Mouse (Mus musculus) neural tube, embryonic 11.5 days (tissue): ENCODE results near the gene Wdr72. TPM values are rescaled to one million over a fixed set of nuclear protein-coding genes. Genes with fewer than 3 reads are reported as not detected.

Experiments used
- ATAC-seq: fragments of 200-750 bp; cut with Nextera tagmentation; 2 replicates; pipeline ENCODE4 v1.8.0; 2017; ENCODE audit warnings: moderate number of reproducible peaks, mild to moderate bottlenecking, moderate TSS enrichment, moderate library complexity; ENCODE audit not compliant: insufficient read depth, low FRiP score, low TSS enrichment
- DNase-seq: peaks from one replicate; pipeline ENCODE4 v3.0.0-alpha.2; 2015; ENCODE audit warnings: low spot score
- H3K27ac ChIP-seq: fragments of 300-500 bp; sonication (generic); 2 replicates; pipeline ENCODE4 v1.5.1; 2014; ENCODE audit warnings: low read depth, mild to moderate bottlenecking, low read length
- H3K27me3 ChIP-seq: fragments of 300-500 bp; sonication (generic); 2 replicates; pipeline ENCODE4 v1.6.1; 2014; ENCODE audit warnings: mild to moderate bottlenecking, low read length, mixed read lengths; ENCODE audit not compliant: control insufficient read depth, insufficient read depth
- H3K36me3 ChIP-seq: fragments of 300-500 bp; sonication (generic); 2 replicates; pipeline ENCODE4 v1.6.1; 2014; ENCODE audit warnings: mild to moderate bottlenecking, low read length, moderate library complexity, mixed read lengths; ENCODE audit not compliant: control insufficient read depth, insufficient read depth
- H3K4me1 ChIP-seq: fragments of 300-500 bp; sonication (generic); 2 replicates; pipeline ENCODE4 v1.6.1; 2014; ENCODE audit warnings: low read length, mixed read lengths; ENCODE audit not compliant: control insufficient read depth, insufficient read depth
- H3K4me2 ChIP-seq: fragments of 300-500 bp; sonication (generic); 2 replicates; pipeline ENCODE4 v1.6.1; 2014; ENCODE audit warnings: low read depth, mild to moderate bottlenecking, moderate library complexity
- H3K4me3 ChIP-seq: fragments of 300-500 bp; sonication (generic); 2 replicates; pipeline ENCODE4 v1.5.1; 2014; ENCODE audit warnings: low read depth, low read length
- H3K9ac ChIP-seq: fragments of 300-500 bp; sonication (generic); 2 replicates; pipeline ENCODE4 v1.6.1; 2014; ENCODE audit warnings: mild to moderate bottlenecking, low read length
- H3K9me3 ChIP-seq: fragments of 300-500 bp; sonication (generic); 2 replicates; pipeline ENCODE4 v1.6.1; 2016; ENCODE audit warnings: low read length; ENCODE audit not compliant: control insufficient read depth
- WGBS: fragments of 180-500 bp; shearing (Covaris S2); extraction: QIAGEN DNeasy Blood & Tissue Kit; methylation state at CpG from one replicate; pipeline ENCODE4 v1.1.7; 2014; 5-methylcytosine and 5-hydroxymethylcytosine counted together
- polyA plus RNA-seq: library from polyadenylated mRNA; unstranded; fragments of >200 nt; fragmentation: Nextera tagmentation; extraction: Ambion mirVana; gene quantifications from 2 replicates; pipeline ENCODE4 v1.2.1, GENCODE M21; 2014

The Wdr72 gene
- polyA plus RNA-seq, 1 experiment from 2014 or later = 0.24 TPM

DNA sequence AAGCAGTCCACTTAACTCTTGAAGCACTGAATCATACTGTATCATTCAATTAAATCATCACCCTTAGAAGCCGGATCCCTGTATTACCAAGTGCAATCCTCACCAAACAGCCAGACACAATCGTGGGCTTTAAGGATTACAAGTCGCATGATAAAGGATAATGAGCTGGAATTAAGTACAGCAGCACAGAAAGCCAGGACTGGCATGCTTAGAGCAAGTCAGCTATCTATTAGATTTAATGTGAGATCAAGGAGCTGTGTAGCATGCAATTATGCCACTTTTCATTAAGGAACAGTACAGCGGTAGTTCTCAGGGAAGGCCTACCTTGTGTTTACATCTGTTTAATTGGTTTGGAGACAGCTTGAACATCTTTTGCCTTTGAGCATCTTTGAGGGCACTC lies 148.2 kb downstream of the Wdr72 start:
- ATAC-seq (no peak), DNase-seq (no peak)
- Histone ChIP-seq H3K9me3 (no peaks in the 10 kb centered on the region), H3K27ac (no peak overlapping the region), H3K9ac (no peak overlapping the region), H3K4me1 (no peaks in the 10 kb centered on the region), H3K4me2 (no peak overlapping the region), H3K36me3 (no peaks in the 10 kb centered on the region), H3K4me3 (no peak overlapping the region), H3K27me3 (no peaks in the 10 kb centered on the region)
- WGBS = 84% methylated on average over 4 of the region's 4 CpGs

DNA sequence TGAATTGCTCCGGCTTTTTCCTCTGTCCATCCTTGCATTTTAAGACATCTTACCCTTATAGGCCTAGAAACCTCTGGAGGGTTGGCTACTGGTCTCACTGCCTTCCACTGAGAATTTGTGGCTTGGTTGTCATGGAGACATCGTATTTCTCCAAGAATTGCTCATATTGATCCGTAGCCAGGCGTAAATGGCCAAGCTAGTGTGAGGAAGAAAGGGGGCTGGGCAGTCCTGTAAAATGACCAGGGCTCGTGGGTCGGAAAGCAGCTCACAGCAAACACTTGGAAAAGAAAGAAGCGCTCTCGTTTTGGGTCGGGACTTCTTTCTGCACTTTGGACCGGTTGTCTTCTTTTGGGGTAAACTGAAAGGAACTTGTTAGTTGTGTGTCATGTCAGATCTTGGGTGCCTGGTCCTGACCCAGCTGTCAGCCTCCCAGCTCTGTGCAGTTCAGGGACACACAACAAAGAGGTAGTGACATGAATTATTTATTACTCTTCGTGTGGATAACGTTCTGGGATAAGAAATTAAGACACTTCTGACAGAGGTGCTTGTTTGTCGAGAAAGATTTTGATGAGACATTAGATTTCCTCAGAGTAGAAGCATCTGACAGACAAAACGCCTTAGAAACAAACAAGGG lies 167.7 kb downstream of the Wdr72 start:
- H3K4me3 ChIP-seq = no peak overlapping the region
- WGBS = 32% methylated on average over 14 of the region's 14 CpGs

DNA sequence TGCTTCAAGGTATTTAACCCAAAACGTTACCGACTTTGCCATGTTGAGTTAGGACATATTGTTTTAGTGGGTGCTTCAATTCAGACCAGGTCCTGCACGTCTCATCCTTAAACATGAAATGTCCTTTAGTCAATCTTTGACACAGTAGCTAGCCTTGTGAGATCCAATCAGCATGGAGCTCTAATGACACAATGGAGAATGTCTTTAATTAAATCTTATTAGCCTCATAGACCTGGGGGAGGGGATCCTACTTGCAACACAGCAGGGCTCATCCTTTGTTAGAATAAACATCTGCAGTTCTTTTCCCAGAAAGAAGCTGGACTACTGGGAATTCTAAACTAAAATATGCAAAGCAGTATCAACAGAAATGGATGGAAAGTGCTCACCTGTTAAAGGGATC lies 171.9 kb downstream of the Wdr72 start:
- Histone ChIP-seq H3K9me3 (no peaks in the 10 kb centered on the region), H3K36me3 (no peaks in the 10 kb centered on the region), H3K4me3 (no peak overlapping the region), H3K27ac (no peak overlapping the region), H3K9ac (no peak overlapping the region), H3K4me2 (no peak overlapping the region), H3K27me3 (no peaks in the 10 kb centered on the region), H3K4me1 (peaks cover 4% of the 10 kb centered on the region; the same call in 1 of the 2 replicates)
- DNase-seq (no peak), ATAC-seq (no peak)
- WGBS = 52% methylated on average over 3 of the region's 3 CpGs

More for the DNA sequence above, 167.7 kb downstream of the Wdr72 start:
- Histone ChIP-seq H3K9me3 (no peaks in the 10 kb centered on the region), H3K36me3 (no peaks in the 10 kb centered on the region), H3K27ac (peak overlapping the region; percentile 56), H3K9ac (no peak overlapping the region), H3K4me1 (peaks cover 11% of the 10 kb centered on the region), H3K4me2 (peak overlapping the region; percentile 13), H3K27me3 (no peaks in the 10 kb centered on the region)
- DNase-seq (peak; percentile 49), ATAC-seq (peak; percentile 64; the same call in 1 of the 2 replicates)

DNA sequence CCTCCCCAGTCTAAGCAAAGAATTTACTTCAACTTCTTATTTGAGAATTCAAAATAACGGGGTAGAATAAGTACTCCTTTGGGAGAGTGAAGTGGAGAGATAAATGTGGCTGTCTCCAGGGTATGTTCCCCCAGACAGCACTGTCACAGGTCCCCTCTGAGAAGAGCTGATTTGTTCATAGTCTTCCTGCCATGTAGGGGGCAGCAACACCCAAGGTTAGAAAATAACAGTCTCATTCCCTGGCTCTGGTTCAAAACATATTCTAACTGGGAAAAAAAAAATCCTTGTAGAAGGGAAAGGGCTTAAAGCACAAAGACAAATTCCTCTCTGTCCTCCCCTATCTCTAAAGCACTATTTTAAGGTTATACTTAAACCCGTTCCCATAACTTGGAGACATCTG lies 176.1 kb downstream of the Wdr72 start:
- no peaks in the 10 kb centered on the region for H3K27me3 ChIP-seq
- ATAC-seq (no peak), DNase-seq (peak; percentile 20)
- H3K4me1 ChIP-seq = no peaks in the 10 kb centered on the region
- no peaks in the 10 kb centered on the region for H3K36me3 ChIP-seq
- no peak overlapping the region for H3K4me3 ChIP-seq
- no peak overlapping the region for H3K27ac ChIP-seq
- H3K9ac ChIP-seq = no peak overlapping the region
- H3K4me2 ChIP-seq = no peak overlapping the region
- no peaks in the 10 kb centered on the region for H3K9me3 ChIP-seq
- WGBS = 61% methylated on average over 2 of the region's 2 CpGs

DNA sequence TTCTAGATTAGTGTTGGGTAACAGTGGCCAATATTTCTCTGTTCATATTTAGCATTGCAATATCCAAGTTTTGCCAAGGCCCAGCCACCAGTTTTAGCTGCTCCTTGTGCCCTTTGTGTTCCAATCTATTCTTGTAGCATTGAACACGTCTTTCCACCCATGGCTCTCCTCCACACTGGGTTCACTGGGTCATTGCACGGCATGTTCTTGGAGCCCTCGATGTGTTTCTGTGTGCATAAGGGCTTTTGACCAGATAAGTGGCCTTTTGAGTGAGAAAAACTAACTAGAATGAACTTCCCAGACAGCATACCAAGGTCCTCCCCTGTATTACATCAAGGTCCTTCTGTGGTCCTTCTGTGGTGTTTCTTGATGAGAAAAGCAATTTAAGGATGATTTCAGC lies 184.3 kb downstream of the Wdr72 start:
- Histone ChIP-seq H3K4me1 (no peaks in the 10 kb centered on the region), H3K9me3 (no peaks in the 10 kb centered on the region), H3K27me3 (no peaks in the 10 kb centered on the region), H3K36me3 (no peaks in the 10 kb centered on the region), H3K27ac (no peak overlapping the region), H3K9ac (no peak overlapping the region), H3K4me2 (no peak overlapping the region), H3K4me3 (no peak overlapping the region)
- ATAC-seq = no peak
- no peak for DNase-seq
- WGBS = 87% methylated on average over 3 of the region's 3 CpGs

DNA sequence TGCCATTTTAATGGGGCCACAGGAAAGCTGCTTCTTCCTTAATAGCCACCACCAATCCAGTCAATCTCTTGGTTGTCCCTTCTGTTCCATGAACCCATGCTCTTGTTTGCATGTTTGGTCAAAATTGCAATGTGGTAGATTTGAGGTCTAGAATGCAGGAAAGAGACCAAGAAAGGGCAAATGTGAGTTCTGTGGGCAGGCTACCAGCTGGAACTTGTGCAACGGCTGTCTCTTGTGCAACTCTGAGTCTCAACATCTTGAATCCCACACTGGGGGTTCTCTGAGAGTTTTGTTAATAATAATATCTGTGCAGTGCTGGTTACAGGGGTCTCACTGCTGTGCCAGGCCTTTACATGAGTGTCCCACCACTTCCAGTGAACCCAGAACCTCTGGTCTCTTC lies 208.6 kb downstream of the Wdr72 start:
- Histone ChIP-seq H3K36me3 (no peaks in the 10 kb centered on the region), H3K4me1 (no peaks in the 10 kb centered on the region), H3K9ac (no peak overlapping the region), H3K27ac (no peak overlapping the region), H3K9me3 (no peaks in the 10 kb centered on the region), H3K4me3 (no peak overlapping the region), H3K27me3 (no peaks in the 10 kb centered on the region), H3K4me2 (no peak overlapping the region)
- 90% methylated on average over 1 of the region's 1 CpGs for WGBS
- ATAC-seq (no peak), DNase-seq (no peak)

DNA sequence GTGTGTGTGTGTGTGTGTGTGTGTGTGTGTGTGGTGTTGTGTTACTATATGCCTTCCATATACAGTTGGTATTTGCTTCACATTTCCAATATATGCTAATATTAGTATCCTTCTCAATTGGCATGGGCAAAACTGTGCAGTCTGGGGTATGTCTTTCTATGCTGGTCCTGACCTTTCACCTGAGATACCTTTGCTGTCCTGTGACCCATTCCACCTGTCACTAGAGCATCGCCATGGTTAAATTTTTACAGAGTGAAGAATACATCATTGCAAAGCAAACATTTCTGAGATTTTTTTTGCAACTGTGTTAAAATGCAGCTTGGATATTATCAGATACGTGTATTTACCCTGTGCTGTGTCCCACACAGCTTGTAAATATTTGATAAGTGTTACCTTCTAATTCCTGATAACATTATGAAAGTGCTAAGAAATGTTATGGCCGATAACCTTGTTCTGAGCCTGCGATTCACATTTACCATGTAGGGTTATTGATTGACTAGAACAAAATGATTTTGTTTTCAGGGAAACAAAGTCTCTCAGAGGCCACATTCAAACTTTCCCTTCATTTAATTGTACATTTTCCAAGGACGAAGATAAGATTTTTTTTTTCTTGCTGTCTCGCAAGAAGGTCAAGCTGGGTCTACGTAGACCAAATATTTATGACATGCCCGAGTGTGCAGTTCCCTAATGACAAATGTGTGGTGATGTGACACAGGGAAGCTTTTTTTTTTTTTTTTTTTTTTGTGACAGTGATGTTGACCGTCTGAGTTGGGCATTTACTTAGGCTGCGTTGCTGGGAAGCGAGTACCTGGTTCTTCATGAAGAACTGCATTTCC lies 214.2 kb downstream of the Wdr72 start:
- Histone ChIP-seq H3K4me3 (no peak overlapping the region), H3K36me3 (no peaks in the 10 kb centered on the region), H3K4me2 (no peak overlapping the region), H3K27ac (no peak overlapping the region), H3K9ac (no peak overlapping the region), H3K4me1 (no peaks in the 10 kb centered on the region), H3K9me3 (no peaks in the 10 kb centered on the region), H3K27me3 (no peaks in the 10 kb centered on the region)
- DNase-seq = no peak
- no peak for ATAC-seq
- WGBS = 82% methylated on average over 11 of the region's 11 CpGs

DNA sequence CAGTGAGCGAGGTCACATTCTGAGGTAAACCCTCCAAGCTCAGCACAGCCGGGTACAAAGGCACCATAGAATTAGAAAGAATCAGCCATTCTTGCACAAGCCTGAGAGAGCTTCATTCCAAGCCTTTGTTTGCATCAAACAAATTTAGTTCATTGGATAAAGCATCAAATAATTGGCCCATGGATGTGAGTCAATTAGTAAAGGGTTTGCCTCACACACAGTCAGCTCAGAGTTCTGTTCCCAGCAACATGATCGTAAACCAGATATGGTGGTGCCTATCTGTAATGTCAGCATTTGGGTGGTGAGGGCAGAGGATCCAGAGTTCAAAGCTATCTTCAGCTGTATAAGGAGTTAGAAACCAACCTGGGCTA lies 214.8 kb downstream of the Wdr72 start:
- H3K4me3 ChIP-seq = no peak overlapping the region
- H3K4me1 ChIP-seq = no peaks in the 10 kb centered on the region
- H3K9ac ChIP-seq = no peak overlapping the region
- no peaks in the 10 kb centered on the region for H3K27me3 ChIP-seq
- no peak overlapping the region for H3K4me2 ChIP-seq
- ATAC-seq (no peak), DNase-seq (no peak)
- H3K36me3 ChIP-seq = no peaks in the 10 kb centered on the region
- no peaks in the 10 kb centered on the region for H3K9me3 ChIP-seq
- 79% methylated on average over 3 of the region's 3 CpGs for WGBS
- no peak overlapping the region for H3K27ac ChIP-seq

DNA sequence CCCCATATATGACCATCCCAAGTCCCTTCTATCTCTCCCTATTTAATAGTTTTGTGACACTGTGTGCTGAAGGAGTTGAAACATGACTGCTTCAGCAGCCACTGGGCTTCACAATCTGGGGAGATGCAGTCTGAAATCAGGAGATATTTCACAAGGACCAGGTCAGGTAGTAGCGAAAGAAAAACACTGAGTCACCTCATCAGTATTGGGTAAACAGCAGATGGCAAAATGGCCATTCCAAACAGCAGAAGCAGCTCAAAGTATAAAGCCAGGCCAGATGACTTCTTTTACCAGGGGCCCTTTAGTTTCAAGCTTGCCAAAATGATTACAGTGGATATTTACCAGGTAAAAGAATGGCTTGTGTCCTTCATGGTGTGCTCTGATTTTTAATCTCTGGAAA lies 215.8 kb downstream of the Wdr72 start:
- no peak overlapping the region for H3K4me2 ChIP-seq
- no peak for ATAC-seq
- H3K27me3 ChIP-seq = no peaks in the 10 kb centered on the region
- no peak for DNase-seq
- 87% methylated on average over 1 of the region's 1 CpGs for WGBS
- H3K9me3 ChIP-seq = no peaks in the 10 kb centered on the region
- H3K27ac ChIP-seq = no peak overlapping the region
- H3K4me3 ChIP-seq = no peak overlapping the region
- H3K4me1 ChIP-seq = no peaks in the 10 kb centered on the region
- H3K36me3 ChIP-seq = no peaks in the 10 kb centered on the region
- no peak overlapping the region for H3K9ac ChIP-seq
